Mouse (Mus musculus): ENCODE measurements around the gene Cbx6.

DNA sequence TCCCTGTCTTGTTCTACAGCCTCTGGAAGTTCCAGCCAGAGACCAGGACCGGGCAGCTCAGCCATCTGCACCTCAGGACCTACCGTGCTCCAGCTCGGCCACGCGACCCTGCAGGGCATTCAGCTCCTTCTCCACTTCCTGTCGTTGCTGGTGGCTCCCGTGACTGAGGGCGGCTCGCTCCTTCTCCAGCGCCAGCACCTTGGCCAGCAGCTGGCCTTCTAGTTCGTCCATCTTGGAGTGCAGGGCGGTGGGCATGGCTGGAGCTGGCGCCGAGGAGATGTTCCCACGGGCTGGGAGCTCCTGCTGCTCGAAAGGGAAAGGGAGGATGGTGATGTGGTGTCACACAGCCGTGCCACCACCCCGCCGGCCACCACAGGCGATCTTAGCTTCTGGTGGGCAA is 40.3 kb downstream of the Cbx6 start:
- no peak for TF ChIP-seq CTCF (IDR thresholded peaks at IDR 0.05; ENCODE audit: control insufficient read depth, insufficient read depth, insufficient read length)
- TF ChIP-seq MYOG (IDR thresholded peaks at IDR 0.05; ENCODE audit: control insufficient read depth, extremely low read depth, insufficient read length), result no peak
- TF ChIP-seq CEBPB (IDR thresholded peaks at IDR 0.05; ENCODE audit: low read depth), result no peak
- TF ChIP-seq MYOD1 (IDR thresholded peaks at IDR 0.05; ENCODE audit: control insufficient read depth, insufficient read length, low read depth), result no peak

Data from C2C12 (cell line).